Mouse (Mus musculus): ENCODE measurements around the gene Adk. TPM values are rescaled to one million over a fixed set of nuclear protein-coding genes. Genes with fewer than 3 reads are reported as not detected.
"Not testable (repeated sequence)": the region's sequence is repeated elsewhere in the genome, so short reads cannot be mapped to it uniquely, and the experiment has no call there.

The Adk gene
- polyA plus RNA-seq, 1 experiment: 7.7 TPM

DNA sequence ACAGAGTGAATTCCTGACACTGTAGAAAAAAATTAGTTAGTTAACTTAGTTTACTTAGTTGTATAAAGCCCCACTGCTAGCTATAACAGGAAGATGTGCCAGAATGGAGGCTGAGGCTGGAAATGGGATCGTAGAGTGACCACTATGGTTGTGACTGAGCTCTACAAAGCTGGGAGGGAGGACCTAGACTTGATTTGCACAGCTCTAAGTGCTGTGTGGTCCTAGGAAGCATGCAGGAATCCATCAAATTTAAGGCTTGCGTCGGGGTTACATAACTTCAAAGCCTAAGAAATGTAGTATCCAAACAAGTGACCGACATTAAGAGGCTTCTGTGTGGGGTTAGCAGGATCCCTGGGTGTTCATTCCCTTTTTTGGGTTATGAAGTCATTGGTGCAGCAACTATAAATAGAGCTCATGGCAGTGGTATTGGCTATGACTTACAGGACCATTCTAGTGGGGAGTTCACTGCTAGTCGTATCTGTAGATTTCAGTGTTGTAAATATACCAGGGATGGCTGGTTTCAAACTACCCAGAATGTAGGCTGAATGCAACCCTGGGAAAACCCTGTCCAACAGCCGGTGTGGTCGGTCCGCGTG is 410.8 kb downstream of the Adk start:
- TF ChIP-seq CTCF (IDR thresholded peaks at IDR 0.05; ENCODE audit: extremely low read depth, insufficient read depth, insufficient read length, insufficient replicate concordance) (no peak), POLR2A (IDR thresholded peaks at IDR 0.05; ENCODE audit: low read depth, low read length) (no peak)
- no peaks in the 10 kb centered on the region for H3K27me3 ChIP-seq (ENCODE audit: control insufficient read depth, insufficient read depth, low read length)
- no peak overlapping the region for H3K27ac ChIP-seq (ENCODE audit: insufficient read depth, low read length)
- 94% methylated on average over 9 of the region's 9 CpGs for WGBS
- no peak for DNase-seq (ENCODE audit: low read depth in 1 of 2, low spot score in 2 of 2)
- H3K4me1 ChIP-seq (ENCODE audit: control insufficient read depth, insufficient read depth, insufficient read length): no peaks in the 10 kb centered on the region
- H3K4me3 ChIP-seq (ENCODE audit: extremely low read depth, insufficient read depth, insufficient read length): no peak overlapping the region
- no peaks in the 10 kb centered on the region for H3K36me3 ChIP-seq (ENCODE audit: control insufficient read depth, insufficient read depth, low read length)

DNA sequence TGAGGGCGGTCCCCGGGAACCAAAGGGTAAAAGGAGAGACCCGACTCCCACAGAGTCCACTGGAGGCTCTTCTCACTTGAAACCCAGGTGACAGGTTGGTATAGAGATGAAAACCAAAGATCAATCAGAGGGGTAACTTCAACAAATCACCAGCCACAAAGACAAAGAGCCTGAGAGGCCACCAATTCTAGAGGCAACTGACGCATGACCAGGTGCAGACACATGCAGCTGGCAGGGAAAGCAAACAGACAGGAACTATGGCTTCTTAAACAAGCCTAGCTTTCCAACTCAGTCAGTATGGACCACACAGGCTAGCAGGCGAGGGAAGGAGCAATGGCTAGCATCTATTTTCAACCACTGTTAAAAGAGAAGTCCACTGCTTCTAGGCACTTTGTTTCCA is 418.0 kb downstream of the Adk start:
- no peaks in the 10 kb centered on the region for H3K27me3 ChIP-seq (ENCODE audit: control insufficient read depth, insufficient read depth, low read length)
- H3K27ac ChIP-seq (ENCODE audit: insufficient read depth, low read length): no peak overlapping the region
- no peak for DNase-seq (ENCODE audit: low read depth in 1 of 2, low spot score in 2 of 2)
- H3K4me3 ChIP-seq (ENCODE audit: extremely low read depth, insufficient read depth, insufficient read length): no peak overlapping the region
- WGBS: 64% methylated on average over 5 of the region's 5 CpGs
- no peaks in the 10 kb centered on the region for H3K36me3 ChIP-seq (ENCODE audit: control insufficient read depth, insufficient read depth, low read length)
- no peaks in the 10 kb centered on the region for H3K4me1 ChIP-seq (ENCODE audit: control insufficient read depth, insufficient read depth, insufficient read length)
- no peak for TF ChIP-seq POLR2A (IDR thresholded peaks at IDR 0.05; ENCODE audit: low read depth, low read length)
- TF ChIP-seq CTCF (IDR thresholded peaks at IDR 0.05; ENCODE audit: extremely low read depth, insufficient read depth, insufficient read length, insufficient replicate concordance): no peak

DNA sequence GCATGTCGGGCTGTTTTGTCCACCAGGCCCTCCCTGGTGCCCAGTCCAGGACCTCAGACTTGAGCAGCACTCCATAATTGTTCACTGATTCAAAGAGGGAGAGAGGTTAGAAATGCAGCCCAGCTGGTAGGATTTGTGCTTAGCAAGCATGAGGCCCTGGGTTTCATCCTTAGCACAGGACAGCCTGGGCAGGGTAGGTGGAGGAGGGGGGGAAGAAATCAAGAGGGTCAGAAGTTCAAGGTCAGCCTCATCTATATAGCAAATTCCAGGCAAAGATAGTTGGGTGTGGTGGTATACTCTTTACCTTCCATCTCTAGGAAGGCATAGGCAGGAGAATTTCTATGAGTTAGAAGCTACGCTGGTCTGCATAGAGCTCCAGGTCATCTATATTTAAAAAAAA is 419.6 kb downstream of the Adk start:
- H3K4me3 ChIP-seq (ENCODE audit: extremely low read depth, insufficient read depth, insufficient read length): no peak overlapping the region
- H3K36me3 ChIP-seq (ENCODE audit: control insufficient read depth, insufficient read depth, low read length): no peaks in the 10 kb centered on the region
- 96% methylated on average over 2 of the region's 2 CpGs for WGBS
- no peak overlapping the region for H3K27ac ChIP-seq (ENCODE audit: insufficient read depth, low read length)
- H3K4me1 ChIP-seq (ENCODE audit: control insufficient read depth, insufficient read depth, insufficient read length): no peaks in the 10 kb centered on the region
- H3K27me3 ChIP-seq (ENCODE audit: control insufficient read depth, insufficient read depth, low read length): no peaks in the 10 kb centered on the region
- no peak for TF ChIP-seq POLR2A (IDR thresholded peaks at IDR 0.05; ENCODE audit: low read depth, low read length)
- no peak for TF ChIP-seq CTCF (IDR thresholded peaks at IDR 0.05; ENCODE audit: extremely low read depth, insufficient read depth, insufficient read length, insufficient replicate concordance)
- DNase-seq (ENCODE audit: low read depth in 1 of 2, low spot score in 2 of 2): no peak

- 89% methylated on average over 4 of the region's 4 CpGs for WGBS
- not testable (repeated sequence) for H3K36me3 ChIP-seq (ENCODE audit: control insufficient read depth, insufficient read depth, low read length); H3K27me3 ChIP-seq (ENCODE audit: control insufficient read depth, insufficient read depth, low read length); DNase-seq (ENCODE audit: low read depth in 1 of 2, low spot score in 2 of 2); H3K27ac ChIP-seq (ENCODE audit: insufficient read depth, low read length); H3K4me3 ChIP-seq (ENCODE audit: extremely low read depth, insufficient read depth, insufficient read length); H3K4me1 ChIP-seq (ENCODE audit: control insufficient read depth, insufficient read depth, insufficient read length)
These were observed 422.3 kb downstream of the Adk start for GRCm38 (mm10) chr14:21474593-21475132.

- WGBS: 80% methylated on average over 2 of the region's 2 CpGs
- Histone ChIP-seq H3K27me3 (ENCODE audit: control insufficient read depth, insufficient read depth, low read length) (no peaks in the 10 kb centered on the region), H3K4me3 (ENCODE audit: extremely low read depth, insufficient read depth, insufficient read length) (no peak overlapping the region), H3K27ac (ENCODE audit: insufficient read depth, low read length) (no peak overlapping the region), H3K36me3 (ENCODE audit: control insufficient read depth, insufficient read depth, low read length) (no peaks in the 10 kb centered on the region), H3K4me1 (ENCODE audit: control insufficient read depth, insufficient read depth, insufficient read length) (no peaks in the 10 kb centered on the region)
- TF ChIP-seq CTCF (IDR thresholded peaks at IDR 0.05; ENCODE audit: extremely low read depth, insufficient read depth, insufficient read length, insufficient replicate concordance) (no peak), POLR2A (IDR thresholded peaks at IDR 0.05; ENCODE audit: low read depth, low read length) (no peak)
- DNase-seq (ENCODE audit: low read depth in 1 of 2, low spot score in 2 of 2): no peak
These were observed 424.8 kb downstream of the Adk start for GRCm38 (mm10) chr14:21477181-21477580.

DNA sequence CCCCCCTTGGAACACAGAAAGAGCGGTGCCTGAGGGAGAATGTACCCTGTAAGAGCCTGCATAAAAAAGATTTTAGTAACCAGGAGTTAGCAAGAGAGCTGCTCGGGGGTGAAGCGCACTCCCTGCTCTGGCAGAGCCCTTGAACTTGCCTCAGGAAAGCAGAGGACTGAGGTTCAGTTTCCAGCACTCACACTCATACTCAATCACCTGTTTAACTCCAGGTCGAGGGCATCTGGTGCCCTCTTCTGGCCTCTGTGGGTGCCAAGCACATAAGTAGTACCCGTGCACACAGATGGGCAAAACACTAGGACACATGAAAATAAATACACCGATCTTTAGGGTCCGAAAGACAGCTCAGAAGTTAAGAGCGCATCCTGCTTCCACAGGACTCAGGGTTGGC is 427.2 kb downstream of the Adk start:
- no peaks in the 10 kb centered on the region for H3K36me3 ChIP-seq (ENCODE audit: control insufficient read depth, insufficient read depth, low read length)
- no peak overlapping the region for H3K27ac ChIP-seq (ENCODE audit: insufficient read depth, low read length)
- DNase-seq (ENCODE audit: low read depth in 1 of 2, low spot score in 2 of 2): no peak
- no peaks in the 10 kb centered on the region for H3K27me3 ChIP-seq (ENCODE audit: control insufficient read depth, insufficient read depth, low read length)
- H3K4me1 ChIP-seq (ENCODE audit: control insufficient read depth, insufficient read depth, insufficient read length): no peaks in the 10 kb centered on the region
- WGBS: 93% methylated on average over 8 of the region's 8 CpGs
- H3K4me3 ChIP-seq (ENCODE audit: extremely low read depth, insufficient read depth, insufficient read length): no peak overlapping the region
- TF ChIP-seq CTCF (IDR thresholded peaks at IDR 0.05; ENCODE audit: extremely low read depth, insufficient read depth, insufficient read length, insufficient replicate concordance) (no peak), POLR2A (IDR thresholded peaks at IDR 0.05; ENCODE audit: low read depth, low read length) (no peak)

DNA sequence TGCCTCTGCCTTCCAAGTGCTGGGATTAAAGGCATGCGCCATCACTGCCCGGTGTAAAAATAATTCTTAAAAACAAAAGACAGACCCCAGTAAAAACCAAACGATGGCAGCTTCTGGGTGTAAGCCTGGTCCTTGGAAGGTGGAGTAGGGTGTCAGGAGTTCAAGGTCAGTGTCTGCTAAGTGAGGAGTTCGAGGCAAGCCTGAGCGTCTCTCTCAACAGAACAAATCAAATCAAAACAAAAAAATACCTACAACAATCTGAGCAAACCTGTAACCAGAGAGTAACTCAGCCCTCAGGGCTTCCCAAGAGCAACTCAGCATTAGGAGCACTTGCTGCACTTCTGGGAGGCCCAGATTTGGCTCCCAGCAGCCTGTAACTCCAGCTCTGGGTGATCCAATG is 427.8 kb downstream of the Adk start:
- no peak for DNase-seq (ENCODE audit: low read depth in 1 of 2, low spot score in 2 of 2)
- Histone ChIP-seq H3K4me3 (ENCODE audit: extremely low read depth, insufficient read depth, insufficient read length) (no peak overlapping the region), H3K27ac (ENCODE audit: insufficient read depth, low read length) (no peak overlapping the region), H3K36me3 (ENCODE audit: control insufficient read depth, insufficient read depth, low read length) (no peaks in the 10 kb centered on the region), H3K27me3 (ENCODE audit: control insufficient read depth, insufficient read depth, low read length) (no peaks in the 10 kb centered on the region), H3K4me1 (ENCODE audit: control insufficient read depth, insufficient read depth, insufficient read length) (no peaks in the 10 kb centered on the region)
- TF ChIP-seq POLR2A (IDR thresholded peaks at IDR 0.05; ENCODE audit: low read depth, low read length): no peak
- TF ChIP-seq CTCF (IDR thresholded peaks at IDR 0.05; ENCODE audit: extremely low read depth, insufficient read depth, insufficient read length, insufficient replicate concordance): no peak
- WGBS: 93% methylated on average over 5 of the region's 5 CpGs

Data from spleen, adult 2 months (tissue).